Mouse (Mus musculus) kidney, embryonic 16.5 days (tissue): ENCODE measurements around the gene Rere. TPM values are rescaled to one million over a fixed set of nuclear protein-coding genes. Genes with fewer than 3 reads are reported as not detected.

Experiments used
- ATAC-seq: fragments of 200-750 bp; cut with Nextera tagmentation; 2 replicates; pipeline ENCODE4 v1.8.0; 2017; ENCODE audit warnings: moderate TSS enrichment; ENCODE audit not compliant: low FRiP score, low TSS enrichment
- H3K27ac ChIP-seq: fragments of 300-500 bp; sonication (generic); 2 replicates; pipeline ENCODE4 v1.5.1; 2014; ENCODE audit warnings: low read length
- H3K27me3 ChIP-seq: fragments of 300-500 bp; sonication (generic); 2 replicates; pipeline ENCODE4 v1.6.1; 2014; ENCODE audit warnings: low read length, control low read depth, mixed read lengths; ENCODE audit not compliant: insufficient read depth
- H3K36me3 ChIP-seq: fragments of 300-500 bp; sonication (generic); 2 replicates; pipeline ENCODE4 v1.6.1; 2014; ENCODE audit warnings: low read length, control low read depth, mixed read lengths; ENCODE audit not compliant: insufficient read depth
- H3K4me1 ChIP-seq: fragments of 300-500 bp; sonication (generic); 2 replicates; pipeline ENCODE4 v1.6.1; 2014; ENCODE audit warnings: low read length, control low read depth, mixed read lengths; ENCODE audit not compliant: insufficient read depth
- H3K4me2 ChIP-seq: fragments of 300-500 bp; sonication (generic); replicated peaks from 2 replicates; pipeline ENCODE4 v1.6.1; 2014; ENCODE audit warnings: low read depth, low read length
- H3K4me3 ChIP-seq: fragments of 300-500 bp; sonication (generic); 2 replicates; pipeline ENCODE4 v1.5.1; 2014; ENCODE audit warnings: mild to moderate bottlenecking, low read length
- H3K9ac ChIP-seq: fragments of 300-500 bp; sonication (generic); replicated peaks from 2 replicates; pipeline ENCODE4 v1.6.1; 2014; ENCODE audit warnings: low read length
- H3K9me3 ChIP-seq: fragments of 300-500 bp; sonication (generic); 2 replicates; pipeline ENCODE4 v1.6.1; 2016; ENCODE audit warnings: low read length, control low read depth
- WGBS: fragments of 180-500 bp; shearing (Covaris S2); extraction: QIAGEN DNeasy Blood & Tissue Kit; methylation state at CpG from one replicate; pipeline ENCODE4 v1.1.7; 2014; 5-methylcytosine and 5-hydroxymethylcytosine counted together
- polyA plus RNA-seq: library from polyadenylated mRNA; unstranded; fragments of >200 nt; fragmentation: Nextera tagmentation; extraction: Ambion mirVana; gene quantifications from 2 replicates; pipeline ENCODE4 v1.2.1, GENCODE M21; 2015

Rere gene
- polyA plus RNA-seq, 1 experiment from 2014 or later = 30.7 TPM

DNA sequence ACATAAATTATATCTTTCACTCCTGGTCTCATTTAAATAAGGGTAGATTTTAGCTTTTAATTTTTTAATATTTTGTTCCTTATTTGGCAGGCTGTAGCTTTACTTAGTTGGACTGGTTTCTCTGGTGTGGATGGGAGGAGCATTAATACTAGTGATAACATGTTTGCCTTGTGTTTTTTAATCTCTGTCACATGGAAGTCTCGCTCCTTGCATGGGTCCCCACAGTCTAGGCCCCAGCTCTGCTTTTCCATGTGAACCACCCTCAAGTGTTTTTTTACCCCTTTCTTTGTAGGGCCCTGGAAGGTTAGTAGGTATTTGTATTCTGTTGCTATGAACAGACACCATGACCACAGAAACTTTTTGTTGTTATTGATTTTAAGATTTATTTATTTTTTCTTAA is 238.6 kb downstream of the Rere start:
- no peak overlapping the region for H3K4me3 ChIP-seq
- H3K36me3 ChIP-seq = peaks cover 3% of the 10 kb centered on the region; the same call in 1 of the 2 replicates
- H3K4me2 ChIP-seq = no peak overlapping the region
- no peak overlapping the region for H3K27ac ChIP-seq
- H3K4me1 ChIP-seq = no peaks in the 10 kb centered on the region
- H3K27me3 ChIP-seq = no peaks in the 10 kb centered on the region
- WGBS = 97% methylated on average over 1 of the region's 1 CpGs
- H3K9ac ChIP-seq = no peak overlapping the region
- no peak for ATAC-seq
- H3K9me3 ChIP-seq = no peaks in the 10 kb centered on the region

DNA sequence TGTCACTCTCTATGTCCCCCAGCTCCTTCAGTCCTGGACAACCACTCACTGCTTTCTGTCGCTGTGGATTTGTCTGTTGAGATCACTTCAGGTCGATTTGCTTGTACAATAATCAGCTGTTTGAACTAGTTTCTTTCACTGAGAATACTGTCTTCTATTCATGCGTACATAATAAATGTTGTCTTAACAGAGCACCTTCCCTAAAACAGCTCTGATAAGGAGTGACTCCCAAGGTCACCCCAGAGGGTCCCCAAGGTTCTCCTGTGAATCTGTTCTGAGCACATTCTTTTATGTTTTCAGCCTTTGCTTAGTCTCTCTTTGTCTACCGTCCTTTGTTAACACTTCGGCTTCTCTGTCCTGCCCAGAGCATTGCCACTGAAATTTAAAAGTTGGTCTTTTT is 241.0 kb downstream of the Rere start:
- no peak overlapping the region for H3K4me3 ChIP-seq
- no peak overlapping the region for H3K9ac ChIP-seq
- no peaks in the 10 kb centered on the region for H3K9me3 ChIP-seq
- H3K36me3 ChIP-seq = peaks cover 3% of the 10 kb centered on the region; the same call in 1 of the 2 replicates
- 80% methylated on average over 5 of the region's 5 CpGs for WGBS
- no peaks in the 10 kb centered on the region for H3K27me3 ChIP-seq
- H3K27ac ChIP-seq = no peak overlapping the region
- H3K4me2 ChIP-seq = no peak overlapping the region
- H3K4me1 ChIP-seq = peaks cover 11% of the 10 kb centered on the region
- ATAC-seq = no peak

DNA sequence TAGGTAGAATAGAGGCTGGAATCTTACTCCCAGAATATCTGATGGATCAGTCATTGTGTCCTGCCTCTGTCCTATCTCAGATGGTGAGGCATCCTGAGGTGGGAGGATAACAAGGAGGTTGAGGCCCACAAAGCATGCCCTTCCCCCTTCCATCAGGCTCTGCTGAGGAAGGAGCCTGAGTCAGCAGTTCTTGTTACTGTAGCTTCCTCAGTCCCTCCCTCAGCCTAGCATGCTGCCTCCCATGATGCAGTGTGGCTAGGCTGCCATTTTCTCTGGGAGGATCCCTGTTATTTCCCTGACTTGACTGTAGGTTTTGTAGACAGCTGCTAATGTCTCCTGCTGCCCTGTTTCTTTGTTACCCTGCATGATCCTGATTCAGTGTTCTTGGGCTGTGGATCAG is 241.9 kb downstream of the Rere start:
- ATAC-seq = no peak
- H3K4me2 ChIP-seq = no peak overlapping the region
- H3K4me1 ChIP-seq = peaks cover 13% of the 10 kb centered on the region
- H3K9me3 ChIP-seq = no peaks in the 10 kb centered on the region
- H3K4me3 ChIP-seq = no peak overlapping the region
- H3K27ac ChIP-seq = no peak overlapping the region
- no peaks in the 10 kb centered on the region for H3K27me3 ChIP-seq
- H3K9ac ChIP-seq = no peak overlapping the region
- H3K36me3 ChIP-seq = peaks cover 3% of the 10 kb centered on the region; the same call in 1 of the 2 replicates

DNA sequence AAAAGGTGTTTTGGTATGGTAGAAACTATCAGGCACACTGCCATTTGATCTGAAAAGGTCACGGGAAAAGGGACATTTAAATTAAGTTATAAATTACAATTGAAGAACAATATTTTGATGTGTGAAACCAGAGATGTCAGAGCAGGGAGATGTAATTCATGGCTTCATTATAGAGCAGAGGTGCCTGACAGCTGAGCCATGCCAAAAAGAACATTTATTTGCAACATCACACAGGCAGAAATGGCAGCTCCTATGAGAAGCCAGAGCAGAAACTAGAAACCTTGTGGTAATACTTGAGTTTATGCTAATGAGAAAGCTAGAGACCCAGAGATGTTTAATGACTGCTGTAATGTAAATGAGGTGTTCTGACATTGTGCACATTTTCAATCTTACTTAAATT is 244.8 kb downstream of the Rere start:
- H3K4me1 ChIP-seq = peaks cover 19% of the 10 kb centered on the region
- no peak for ATAC-seq
- H3K27me3 ChIP-seq = no peaks in the 10 kb centered on the region
- 21% methylated on average over 1 of the region's 1 CpGs for WGBS
- H3K4me2 ChIP-seq = no peak overlapping the region
- H3K9ac ChIP-seq = no peak overlapping the region
- H3K4me3 ChIP-seq = no peak overlapping the region
- H3K36me3 ChIP-seq = no peaks in the 10 kb centered on the region
- H3K27ac ChIP-seq = peak overlapping the region; percentile 2; the same call in 1 of the 2 replicates
- no peaks in the 10 kb centered on the region for H3K9me3 ChIP-seq

DNA sequence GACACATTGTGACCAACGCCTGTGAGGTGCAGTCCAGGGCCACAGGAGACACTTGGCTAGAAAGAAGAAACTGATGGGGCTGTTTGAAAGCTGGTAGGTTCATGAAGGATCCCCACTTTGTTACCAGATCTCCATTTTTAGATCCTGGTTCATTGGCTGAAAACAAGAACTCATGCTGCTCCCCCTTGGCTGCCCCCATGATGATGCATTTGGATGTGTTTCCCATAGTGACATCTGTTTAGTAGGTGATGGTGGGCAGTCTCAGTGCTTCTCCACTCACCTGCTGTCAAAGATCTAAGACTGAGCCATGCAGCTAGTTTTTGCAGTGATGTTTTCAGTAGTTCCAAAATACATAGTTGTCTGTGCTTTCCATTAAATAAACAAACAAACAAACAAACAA is 247.0 kb downstream of the Rere start:
- Histone ChIP-seq H3K4me2 (no peak overlapping the region), H3K36me3 (no peaks in the 10 kb centered on the region), H3K4me3 (no peak overlapping the region), H3K27ac (no peak overlapping the region; the same call in 1 of the 2 replicates), H3K4me1 (peaks cover 21% of the 10 kb centered on the region), H3K27me3 (no peaks in the 10 kb centered on the region), H3K9ac (no peak overlapping the region), H3K9me3 (no peaks in the 10 kb centered on the region)
- no peak for ATAC-seq
- 87% methylated on average over 1 of the region's 1 CpGs for WGBS

DNA sequence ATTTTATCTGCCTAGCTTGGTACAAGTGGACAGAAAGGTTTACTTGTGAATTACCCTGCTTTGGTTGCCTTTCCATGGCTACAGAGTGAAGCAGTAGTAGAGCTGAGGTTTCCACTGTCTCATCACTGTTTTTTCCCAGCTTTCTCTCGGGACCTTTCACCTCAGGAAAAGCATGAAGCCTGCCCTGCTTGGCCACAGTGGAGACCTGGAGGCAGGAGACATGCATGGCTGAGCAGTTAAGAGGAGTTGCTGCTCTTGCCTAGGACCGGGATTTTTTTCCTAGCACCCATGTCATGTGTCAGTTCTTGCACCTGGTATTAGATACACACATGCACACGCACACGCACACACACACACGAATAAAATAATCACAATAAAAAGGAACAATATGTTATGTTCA is 247.4 kb downstream of the Rere start:
- H3K9me3 ChIP-seq = no peaks in the 10 kb centered on the region
- no peak overlapping the region; the same call in 1 of the 2 replicates for H3K27ac ChIP-seq
- H3K4me3 ChIP-seq = no peak overlapping the region
- H3K27me3 ChIP-seq = no peaks in the 10 kb centered on the region
- H3K36me3 ChIP-seq = no peaks in the 10 kb centered on the region
- peaks cover 21% of the 10 kb centered on the region for H3K4me1 ChIP-seq
- WGBS = 61% methylated on average over 5 of the region's 5 CpGs
- H3K4me2 ChIP-seq = no peak overlapping the region
- H3K9ac ChIP-seq = no peak overlapping the region
- peak; percentile 52; the same call in 1 of the 2 replicates for ATAC-seq

DNA sequence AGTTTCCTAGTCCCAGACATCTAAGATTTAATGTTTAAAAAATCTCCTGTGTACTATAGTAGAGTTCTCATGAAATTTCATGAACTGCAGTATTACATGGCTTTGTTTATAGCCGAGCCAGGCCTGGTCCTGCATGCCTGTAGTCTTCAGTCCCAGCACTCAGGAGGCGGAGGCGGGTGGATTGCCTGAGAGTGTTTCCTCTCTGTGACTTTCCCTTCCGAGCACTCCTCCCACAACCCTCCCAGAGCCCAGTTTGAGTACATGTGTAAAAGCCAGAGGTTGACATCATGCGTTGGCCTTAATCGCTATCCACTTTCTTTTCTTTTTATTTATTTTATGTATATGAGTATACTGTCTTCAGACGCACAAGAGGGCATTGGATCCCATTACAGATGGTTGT is 250.4 kb downstream of the Rere start:
- Histone ChIP-seq H3K9me3 (no peaks in the 10 kb centered on the region), H3K4me2 (no peak overlapping the region), H3K9ac (no peak overlapping the region), H3K27ac (0 out of 2 replicates have a peak overlapping the region, but pooled peaks have one; percentile 4), H3K36me3 (peaks cover 9% of the 10 kb centered on the region), H3K4me3 (no peak overlapping the region), H3K27me3 (no peaks in the 10 kb centered on the region), H3K4me1 (peaks cover 15% of the 10 kb centered on the region)
- 57% methylated on average over 7 of the region's 7 CpGs for WGBS
- ATAC-seq = no peak; the same call in 1 of the 2 replicates

DNA sequence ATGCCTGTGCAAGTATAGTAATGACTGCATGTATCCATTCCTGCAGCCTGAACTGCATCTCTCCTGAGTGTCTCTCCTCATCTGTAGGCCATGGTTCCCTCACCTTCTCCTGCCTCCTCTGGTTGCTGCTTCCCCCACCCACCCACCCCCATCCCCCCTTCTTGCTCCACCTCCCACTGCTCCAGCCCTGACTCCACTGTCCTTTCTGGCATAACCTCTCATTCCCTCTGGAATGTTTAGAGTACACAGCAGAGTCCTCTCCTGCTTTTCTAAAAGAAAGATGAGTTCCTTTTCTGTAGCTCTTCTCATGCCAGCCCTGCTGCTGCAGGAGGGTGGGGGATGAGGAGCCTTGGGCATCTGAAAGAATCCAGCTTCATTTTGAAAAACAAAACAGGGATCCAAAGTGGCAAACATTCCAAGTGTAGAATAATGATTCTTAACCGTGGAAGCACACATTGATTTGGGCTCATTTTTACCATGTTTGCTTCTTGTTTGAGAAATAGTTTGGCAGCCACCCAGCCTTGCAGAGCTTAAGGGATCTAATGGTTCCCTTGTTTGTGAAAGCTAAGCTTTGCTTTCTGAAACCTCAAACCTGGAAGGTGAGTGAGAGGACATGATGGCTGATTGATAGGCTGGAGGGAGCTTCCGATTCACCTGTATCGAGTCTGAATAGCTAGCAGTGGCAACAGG is 255.5 kb downstream of the Rere start:
- Histone ChIP-seq H3K9ac (no peak overlapping the region), H3K4me2 (no peak overlapping the region), H3K36me3 (peaks cover 25% of the 10 kb centered on the region), H3K4me3 (no peak overlapping the region), H3K27me3 (no peaks in the 10 kb centered on the region), H3K9me3 (no peaks in the 10 kb centered on the region), H3K4me1 (no peaks in the 10 kb centered on the region), H3K27ac (no peak overlapping the region)
- WGBS = 80% methylated on average over 3 of the region's 3 CpGs
- ATAC-seq = peak; percentile 15; the same call in 1 of the 2 replicates

DNA sequence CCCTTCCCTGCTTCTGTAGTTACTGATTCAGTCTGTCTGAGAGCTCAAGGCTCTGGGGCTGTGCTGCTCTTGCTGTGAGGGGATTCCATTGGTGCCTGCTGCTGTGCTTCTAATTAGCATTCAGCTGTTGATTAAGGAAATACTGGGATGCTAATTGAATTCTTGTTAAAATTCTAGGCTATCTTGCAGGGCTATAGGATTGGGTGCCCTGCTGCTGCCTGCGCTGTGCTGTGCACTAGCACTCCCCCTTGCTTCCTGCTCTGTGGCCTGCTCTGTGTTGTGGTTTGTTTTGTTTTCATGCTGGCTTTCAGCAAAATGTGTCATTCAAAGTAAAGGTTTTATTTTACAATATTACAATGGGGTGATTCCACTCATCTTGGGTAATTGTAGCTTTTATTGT is 258.4 kb downstream of the Rere start:
- Histone ChIP-seq H3K4me3 (no peak overlapping the region), H3K4me2 (no peak overlapping the region), H3K36me3 (peaks cover 24% of the 10 kb centered on the region), H3K9me3 (no peaks in the 10 kb centered on the region), H3K9ac (no peak overlapping the region), H3K27ac (no peak overlapping the region), H3K4me1 (peaks cover 8% of the 10 kb centered on the region), H3K27me3 (no peaks in the 10 kb centered on the region)
- WGBS = 77% methylated on average over 1 of the region's 1 CpGs
- ATAC-seq = no peak

DNA sequence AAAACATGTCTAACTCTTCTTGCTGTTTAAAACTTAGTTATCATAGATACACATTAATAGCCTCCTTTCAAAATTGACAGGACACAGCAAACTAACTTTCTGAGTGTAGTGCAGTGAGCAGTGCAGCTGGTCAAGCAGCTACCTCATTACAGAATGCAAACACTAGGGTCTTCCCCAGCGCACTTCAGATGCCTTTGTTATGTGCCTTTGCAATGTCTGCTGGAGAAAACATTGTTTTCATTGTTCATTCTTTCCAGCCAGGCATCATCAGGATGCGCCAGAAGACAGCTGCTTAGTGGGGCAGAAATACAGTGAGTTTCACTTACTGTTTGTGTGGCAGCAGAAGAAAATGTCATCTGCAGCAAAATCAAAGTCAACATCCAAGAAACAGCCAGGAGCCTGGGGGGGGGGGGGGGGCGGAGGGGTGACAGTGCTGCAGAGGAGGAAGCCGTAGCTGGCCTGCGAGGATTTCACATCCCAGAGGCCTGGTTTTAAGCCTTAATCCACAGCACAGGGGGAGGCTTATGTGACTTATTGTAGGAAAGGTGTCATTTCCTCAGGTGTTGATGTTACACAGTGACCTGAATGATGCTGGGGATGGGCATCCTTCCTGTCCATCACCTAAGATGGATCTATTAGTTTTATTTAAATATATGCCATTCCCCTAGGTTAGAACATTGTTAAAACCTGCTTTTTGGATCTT is 259.1 kb downstream of the Rere start:
- no peak overlapping the region for H3K27ac ChIP-seq
- no peak for ATAC-seq

More for the DNA sequence above, 259.1 kb downstream of the Rere start:
- H3K9me3 ChIP-seq = no peaks in the 10 kb centered on the region
- H3K27me3 ChIP-seq = no peaks in the 10 kb centered on the region
- H3K4me3 ChIP-seq = no peak overlapping the region
- no peak overlapping the region for H3K4me2 ChIP-seq
- H3K9ac ChIP-seq = no peak overlapping the region
- peaks cover 20% of the 10 kb centered on the region for H3K36me3 ChIP-seq
- 50% methylated on average over 4 of the region's 5 CpGs for WGBS
- peaks cover 8% of the 10 kb centered on the region for H3K4me1 ChIP-seq
